Comparison of ENCODE assay signal across 8 mouse cellular contexts in genomic region chr15:99259167-99259729, GRCm38 (mm10). TPM values are rescaled to one million over a fixed set of nuclear protein-coding genes. Genes with fewer than 3 reads are reported as not detected.
A peak's percentile ranks its signal among the peaks of the same experiment; 100 is the strongest.
DNase-seq lines count a peak whose midpoint lies in the region; ATAC-seq lines count a peak whose summit lies in the region.

No protein-coding gene starts in this region.

- H3K9me3 ChIP-seq in heart, embryonic 11.5 days (replicated peaks; ENCODE audit: control insufficient read depth, low read length): no peaks in the 10 kb centered on the region
- no peaks in the 10 kb centered on the region for H3K9me3 ChIP-seq in embryonic facial prominence, embryonic 15.5 days (replicated peaks)
- H3K9me3 ChIP-seq in limb, embryonic 10.5 days (replicated peaks): no peaks in the 10 kb centered on the region
- H3K9me3 ChIP-seq in midbrain, embryonic 15.5 days: no peaks in the 10 kb centered on the region

- peak overlapping the region; percentile 35; the same call in 1 of the 2 replicates for H3K27ac ChIP-seq in heart, embryonic 11.5 days (ENCODE audit: low read depth, low read length)
- 0 out of 2 replicates have a peak overlapping the region, but pooled peaks have one; percentile 7 for H3K27ac ChIP-seq in embryonic facial prominence, embryonic 15.5 days (replicated peaks)
- H3K27ac ChIP-seq in limb, embryonic 10.5 days: peak overlapping the region; percentile 19; the same call in 1 of the 2 replicates
- 0 out of 2 replicates have a peak overlapping the region, but pooled peaks have one; percentile 29 for H3K27ac ChIP-seq in midbrain, embryonic 15.5 days

- no peaks in the 10 kb centered on the region for H3K36me3 ChIP-seq in heart, embryonic 11.5 days (ENCODE audit: control insufficient read depth, insufficient read depth, low read length)
- H3K36me3 ChIP-seq in embryonic facial prominence, embryonic 15.5 days: no peaks in the 10 kb centered on the region
- no peaks in the 10 kb centered on the region for H3K36me3 ChIP-seq in limb, embryonic 10.5 days
- no peaks in the 10 kb centered on the region for H3K36me3 ChIP-seq in midbrain, embryonic 15.5 days (replicated peaks)

- H3K4me1 ChIP-seq in heart, embryonic 11.5 days (ENCODE audit: control insufficient read depth, insufficient read depth, low read length): peaks cover 16% of the 10 kb centered on the region; the same call in 1 of the 2 replicates
- H3K4me1 ChIP-seq in embryonic facial prominence, embryonic 15.5 days: peaks cover 9% of the 10 kb centered on the region; the same call in 1 of the 2 replicates
- peaks cover 12% of the 10 kb centered on the region for H3K4me1 ChIP-seq in limb, embryonic 10.5 days
- peaks cover 10% of the 10 kb centered on the region for H3K4me1 ChIP-seq in midbrain, embryonic 15.5 days

- peak; percentile 15; the same call in 1 of the 2 replicates for ATAC-seq in heart, embryonic 11.5 days (replicated peaks; ENCODE audit: insufficient number of reproducible peaks, low FRiP score, low TSS enrichment)
- no peak for ATAC-seq in embryonic facial prominence, embryonic 15.5 days (ENCODE audit: insufficient number of reproducible peaks, low FRiP score, low TSS enrichment, low read depth)
- 0 out of 2 replicates have a peak, but pooled peaks have one; percentile 20 for ATAC-seq in midbrain, embryonic 15.5 days (replicated peaks)

- 0 out of 2 replicates have a peak overlapping the region, but pooled peaks have one; percentile 5 for H3K4me3 ChIP-seq in heart, embryonic 11.5 days (ENCODE audit: low read depth, low read length)
- peak overlapping the region; percentile 22 for H3K4me3 ChIP-seq in embryonic facial prominence, embryonic 15.5 days (replicated peaks)
- peak overlapping the region; percentile 19 for H3K4me3 ChIP-seq in limb, embryonic 10.5 days
- H3K4me3 ChIP-seq in midbrain, embryonic 15.5 days: peak overlapping the region; percentile 20

- no peaks in the 10 kb centered on the region for H3K27me3 ChIP-seq in heart, embryonic 11.5 days (ENCODE audit: control insufficient read depth, insufficient read depth, low read length)
- H3K27me3 ChIP-seq in embryonic facial prominence, embryonic 15.5 days: no peaks in the 10 kb centered on the region
- no peaks in the 10 kb centered on the region; the same call in 1 of the 2 replicates for H3K27me3 ChIP-seq in limb, embryonic 10.5 days (ENCODE audit: low read depth, poor library complexity, severe bottlenecking)
- H3K27me3 ChIP-seq in midbrain, embryonic 15.5 days (replicated peaks): 0 out of 2 replicates have a peak, but pooled peaks cover 2% of the 10 kb centered on the region

- peak overlapping the region; percentile 67 for H3K4me2 ChIP-seq in heart, embryonic 11.5 days
- H3K4me2 ChIP-seq in embryonic facial prominence, embryonic 15.5 days (replicated peaks): peak overlapping the region; percentile 34
- peak overlapping the region; percentile 46 for H3K4me2 ChIP-seq in midbrain, embryonic 15.5 days

- WGBS in heart, embryonic 11.5 days (ENCODE audit: insufficient replicate concordance): 66% methylated on average over 8 of the region's 8 CpGs
- 59% methylated on average over 8 of the region's 8 CpGs for WGBS in embryonic facial prominence, embryonic 15.5 days
- 71% methylated on average over 8 of the region's 8 CpGs for WGBS in limb, embryonic 10.5 days
- 64% methylated on average over 8 of the region's 8 CpGs for WGBS in midbrain, embryonic 15.5 days

- DNase-seq in heart, adult 8-10 months (ENCODE audit: low spot score): no peak
- no peak for DNase-seq in limb, embryonic 10.5 days (ENCODE audit: low spot score)
- no peak for DNase-seq in embryo, embryonic 10.5 days (ENCODE audit: low spot score)
- DNase-seq in natural killer cell, adult 2 months (ENCODE audit: low spot score in 2 of 2): no peak
- no peak for DNase-seq in cerebellum, adult 11 months

- no peak overlapping the region for H3K9ac ChIP-seq in heart, embryonic 11.5 days (ENCODE audit: low read depth, low read length)
- H3K9ac ChIP-seq in embryonic facial prominence, embryonic 15.5 days: no peak overlapping the region
- H3K9ac ChIP-seq in midbrain, embryonic 15.5 days: no peak overlapping the region

RNA-seq across cellular contexts. Expression of gene Mcrs1, which starts 7.5 kb away (rescaled TPM):
- 154 and 162 TPM in 2 replicates for polyA plus RNA-seq in heart, embryonic 11.5 days (2014; fragmentation: Nextera tagmentation; extraction: Ambion mirVana)
- total RNA-seq in heart, adult 8-10 months (2022): 10 to 100 TPM; 39.9 to 47.1 (median 44.3) TPM
- polyA plus RNA-seq in embryonic facial prominence, embryonic 15.5 days (2015; fragmentation: Nextera tagmentation; extraction: Ambion mirVana): 119 and 125 TPM in 2 replicates
- polyA plus RNA-seq in limb, embryonic 10.5 days (2016; fragmentation: Nextera tagmentation; extraction: Ambion mirVana): 180 and 190 TPM in 2 replicates
- 213 and 225 TPM in 2 replicates for polyA plus RNA-seq in midbrain, embryonic 15.5 days (2015; fragmentation: Nextera tagmentation; extraction: Ambion mirVana)

RNA-seq across cellular contexts. Expression of gene Kcnh3, which starts 34.6 kb away (rescaled TPM):
- polyA plus RNA-seq in heart, embryonic 11.5 days (2014; fragmentation: Nextera tagmentation; extraction: Ambion mirVana): 0.14 TPM in 1 of 2 replicates, not detected in the other
- under 1 TPM in 3 of 4 experiments, not detected in 1; 0.17 to 0.69 (median 0.22) TPM for total RNA-seq in heart, adult 8-10 months (2022)
- 1.3 and 2.2 TPM in 2 replicates for polyA plus RNA-seq in embryonic facial prominence, embryonic 15.5 days (2015; fragmentation: Nextera tagmentation; extraction: Ambion mirVana)
- 0.15 TPM in 1 of 2 replicates, not detected in the other for polyA plus RNA-seq in limb, embryonic 10.5 days (2016; fragmentation: Nextera tagmentation; extraction: Ambion mirVana)
- 0.25 and 0.40 TPM in 2 replicates for polyA plus RNA-seq in midbrain, embryonic 15.5 days (2015; fragmentation: Nextera tagmentation; extraction: Ambion mirVana)

RNA-seq across cellular contexts. Expression of gene Prpf40b, which starts 35.6 kb away (rescaled TPM):
- polyA plus RNA-seq in heart, embryonic 11.5 days (2014; fragmentation: Nextera tagmentation; extraction: Ambion mirVana): 34.6 and 37.4 TPM in 2 replicates
- 10 to 100 TPM; 16.4 to 22.6 (median 20.3) TPM for total RNA-seq in heart, adult 8-10 months (2022)
- 57.5 and 64.2 TPM in 2 replicates for polyA plus RNA-seq in embryonic facial prominence, embryonic 15.5 days (2015; fragmentation: Nextera tagmentation; extraction: Ambion mirVana)
- polyA plus RNA-seq in limb, embryonic 10.5 days (2016; fragmentation: Nextera tagmentation; extraction: Ambion mirVana): 59.3 and 71.2 TPM in 2 replicates
- polyA plus RNA-seq in midbrain, embryonic 15.5 days (2015; fragmentation: Nextera tagmentation; extraction: Ambion mirVana): 129 and 132 TPM in 2 replicates

RNA-seq across cellular contexts. Expression of gene Fam186b, which starts 36.4 kb away (rescaled TPM):
- polyA plus RNA-seq in heart, embryonic 11.5 days (2014; fragmentation: Nextera tagmentation; extraction: Ambion mirVana): 0.17 and 0.66 TPM in 2 replicates
- under 1 TPM in 1 of 4 experiments, not detected in 3; 0.56 TPM for total RNA-seq in heart, adult 8-10 months (2022)
- polyA plus RNA-seq in embryonic facial prominence, embryonic 15.5 days (2015; fragmentation: Nextera tagmentation; extraction: Ambion mirVana): 0.14 and 0.27 TPM in 2 replicates
- polyA plus RNA-seq in limb, embryonic 10.5 days (2016; fragmentation: Nextera tagmentation; extraction: Ambion mirVana): 0.21 and 0.29 TPM in 2 replicates
- 0.62 and 0.75 TPM in 2 replicates for polyA plus RNA-seq in midbrain, embryonic 15.5 days (2015; fragmentation: Nextera tagmentation; extraction: Ambion mirVana)
